Mouse (Mus musculus) ES-Bruce4 (cell line): Measurements from ENCODE around the gene Fam117a.

Experiments used
- CTCF ChIP-seq: IDR thresholded peaks from one replicate; pipeline ENCODE4 v1.8.1; 2011; ENCODE audit warnings: low read depth, low read length
- EP300 ChIP-seq: IDR thresholded peaks from 2 replicates; pipeline ENCODE4 v1.6.1; 2011; ENCODE audit warnings: low read depth, low read length; ENCODE audit not compliant: insufficient read depth
- POLR2A ChIP-seq: IDR thresholded peaks from one replicate; pipeline ENCODE4 v1.8.1; 2011; ENCODE audit warnings: low read length; ENCODE audit not compliant: insufficient read depth

DNA sequence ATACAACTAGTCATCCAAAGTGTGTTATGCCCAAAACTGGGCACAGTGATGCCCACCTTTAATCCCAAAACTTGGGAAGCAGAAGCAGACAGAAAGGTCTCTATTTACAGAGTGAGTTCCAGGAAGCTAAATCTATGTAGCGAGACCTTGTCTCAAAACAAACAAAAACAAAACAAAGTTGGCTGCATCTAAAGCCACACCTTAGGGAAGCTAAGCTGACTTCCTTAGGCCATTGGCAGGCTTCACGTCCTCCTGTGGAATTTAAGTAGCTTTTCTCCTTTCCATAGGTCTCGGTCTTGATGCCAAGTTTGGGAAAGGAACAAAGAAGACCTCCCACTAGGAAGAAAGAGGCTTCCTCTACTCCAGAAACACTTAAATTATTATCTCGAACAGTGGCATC lies 54.4 kb downstream of the Fam117a start:
- TF ChIP-seq EP300 (no peak), CTCF (no peak), POLR2A (no peak)
